Mouse (Mus musculus) megakaryocyte, embryonic 14.5 days (primary cell): ENCODE measurements around the gene Crlf1. TPM values are rescaled to one million over a fixed set of nuclear protein-coding genes. Genes with fewer than 3 reads are reported as not detected.

Source experiments
- H3K27me3 ChIP-seq: replicated peaks from 2 replicates; pipeline ENCODE3; 2012; ENCODE audit warnings: inconsistent platforms
- H3K36me3 ChIP-seq: replicated peaks from 2 replicates; pipeline ENCODE3; 2012; ENCODE audit warnings: low read length, inconsistent platforms, mixed read lengths
- H3K4me1 ChIP-seq: 2 replicates; pipeline ENCODE4 v1.6.1; 2012; ENCODE audit warnings: inconsistent platforms
- H3K4me3 ChIP-seq: replicated peaks from 2 replicates; pipeline ENCODE3; 2012; ENCODE audit warnings: moderate library complexity, mild to moderate bottlenecking, inconsistent platforms
- H3K9me3 ChIP-seq: 2 replicates; pipeline ENCODE4 v1.6.1; 2012; ENCODE audit warnings: inconsistent platforms
- FLI1 ChIP-seq: IDR thresholded peaks from 2 replicates; pipeline ENCODE4 v1.6.1; 2012; ENCODE audit warnings: low read length, inconsistent platforms, mixed read lengths
- GATA1 ChIP-seq: IDR thresholded peaks from 3 replicates; pipeline ENCODE4 v1.6.1; 2012; ENCODE audit warnings: mixed read lengths, low read length, inconsistent platforms, borderline replicate concordance
- polyA plus RNA-seq: library from polyadenylated mRNA; stranded (reverse); fragments of >175 nt; gene quantifications from 2 replicates; pipeline ENCODE4 v1.2.3, GENCODE M21; 2012; ENCODE audit warnings: low replicate concordance; ENCODE audit not compliant: insufficient read depth

The Crlf1 gene
- polyA plus RNA-seq, 1 experiment = not detected

GRCm38 (mm10) chr8:70486191-70486681 lies 6.7 kb upstream of the Crlf1 start:
- H3K4me3 ChIP-seq = no peak overlapping the region
- TF ChIP-seq FLI1 = no peak
- no peak for TF ChIP-seq GATA1
- H3K27me3 ChIP-seq = peaks cover 98% of the 10 kb centered on the region
- peaks cover 60% of the 10 kb centered on the region for H3K4me1 ChIP-seq
- H3K36me3 ChIP-seq = no peaks in the 10 kb centered on the region
- H3K9me3 ChIP-seq = no peaks in the 10 kb centered on the region

- H3K36me3 ChIP-seq = no peaks in the 10 kb centered on the region
- peaks cover 57% of the 10 kb centered on the region for H3K4me1 ChIP-seq
- H3K9me3 ChIP-seq = no peaks in the 10 kb centered on the region
- TF ChIP-seq FLI1 = no peak
- no peak for TF ChIP-seq GATA1
- peak within 1 kb of the TSS; percentile 81 for H3K4me3 ChIP-seq
- H3K27me3 ChIP-seq = peaks cover 98% of the 10 kb centered on the region
Measured at GRCm38 (mm10) chr8:70486941-70487520, 5.9 kb upstream of the Crlf1 start, which contains the start of gene Tmem59l. Gene Tmem59l, minus strand, starts transcription at chr8:70487358.

- Histone ChIP-seq H3K27me3 (peaks cover 98% of the 10 kb centered on the region), H3K4me1 (peaks cover 68% of the 10 kb centered on the region), H3K36me3 (no peaks in the 10 kb centered on the region), H3K4me3 (peak overlapping the region; percentile 81), H3K9me3 (no peaks in the 10 kb centered on the region)
- TF ChIP-seq GATA1 (no peak), FLI1 (no peak)
Measured at GRCm38 (mm10) chr8:70487993-70488796, 4.8 kb upstream of the Crlf1 start.

DNA sequence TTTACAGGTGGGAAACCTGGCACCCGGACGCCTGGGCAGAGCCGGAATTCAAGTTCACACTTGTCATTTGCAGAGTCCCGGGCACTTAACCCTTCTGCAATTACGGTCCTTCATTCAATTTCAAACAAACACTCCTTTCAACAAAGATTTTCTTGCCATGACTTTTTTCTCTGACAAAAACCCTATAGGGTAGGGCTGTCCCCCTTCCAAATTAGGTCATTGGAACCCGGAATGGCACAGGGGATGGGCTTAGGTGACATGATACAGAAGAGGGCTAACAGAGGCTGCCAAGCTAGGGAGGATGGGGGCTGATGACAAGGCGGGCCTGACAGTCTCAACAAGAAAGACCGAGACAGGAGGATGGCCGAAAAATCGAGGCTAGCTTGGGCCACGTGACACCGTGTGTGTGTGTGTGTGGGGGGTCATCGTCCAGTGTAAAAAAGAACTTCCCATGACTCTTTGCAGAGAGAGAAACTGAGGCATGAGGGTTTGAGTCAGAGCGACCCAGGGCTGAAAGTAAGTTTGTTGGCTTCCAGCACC lies 4.0 kb upstream of the Crlf1 start:
- Histone ChIP-seq H3K27me3 (peaks cover 98% of the 10 kb centered on the region), H3K4me1 (peaks cover 74% of the 10 kb centered on the region), H3K36me3 (no peaks in the 10 kb centered on the region), H3K4me3 (peak overlapping the region; percentile 90), H3K9me3 (no peaks in the 10 kb centered on the region)
- TF ChIP-seq GATA1 (no peak), FLI1 (no peak)

DNA sequence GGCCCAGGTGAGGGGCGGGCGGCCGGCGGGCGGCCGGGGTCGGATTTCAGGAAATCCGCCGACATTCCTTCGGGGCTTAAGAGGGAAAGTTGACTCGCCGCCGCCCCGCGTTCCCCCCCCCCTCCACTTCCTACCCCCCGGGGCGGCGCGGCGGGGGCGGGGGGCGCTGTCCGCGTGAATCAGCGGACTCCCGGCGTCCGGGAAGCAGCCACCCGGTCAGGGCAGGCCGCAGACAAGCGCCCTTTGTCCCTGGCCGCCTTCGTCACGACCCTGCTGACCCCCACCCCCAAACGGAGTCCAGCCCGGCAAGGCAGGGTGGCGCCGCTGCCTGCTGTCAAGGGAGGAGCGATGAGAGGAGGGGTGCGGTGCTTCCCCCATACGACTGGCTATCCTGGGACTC lies 3.4 kb upstream of the Crlf1 start:
- Histone ChIP-seq H3K9me3 (no peaks in the 10 kb centered on the region), H3K4me3 (peak overlapping the region; percentile 90), H3K4me1 (peaks cover 78% of the 10 kb centered on the region), H3K27me3 (peaks cover 98% of the 10 kb centered on the region), H3K36me3 (no peaks in the 10 kb centered on the region)
- TF ChIP-seq GATA1 = no peak
- TF ChIP-seq FLI1 = no peak

DNA sequence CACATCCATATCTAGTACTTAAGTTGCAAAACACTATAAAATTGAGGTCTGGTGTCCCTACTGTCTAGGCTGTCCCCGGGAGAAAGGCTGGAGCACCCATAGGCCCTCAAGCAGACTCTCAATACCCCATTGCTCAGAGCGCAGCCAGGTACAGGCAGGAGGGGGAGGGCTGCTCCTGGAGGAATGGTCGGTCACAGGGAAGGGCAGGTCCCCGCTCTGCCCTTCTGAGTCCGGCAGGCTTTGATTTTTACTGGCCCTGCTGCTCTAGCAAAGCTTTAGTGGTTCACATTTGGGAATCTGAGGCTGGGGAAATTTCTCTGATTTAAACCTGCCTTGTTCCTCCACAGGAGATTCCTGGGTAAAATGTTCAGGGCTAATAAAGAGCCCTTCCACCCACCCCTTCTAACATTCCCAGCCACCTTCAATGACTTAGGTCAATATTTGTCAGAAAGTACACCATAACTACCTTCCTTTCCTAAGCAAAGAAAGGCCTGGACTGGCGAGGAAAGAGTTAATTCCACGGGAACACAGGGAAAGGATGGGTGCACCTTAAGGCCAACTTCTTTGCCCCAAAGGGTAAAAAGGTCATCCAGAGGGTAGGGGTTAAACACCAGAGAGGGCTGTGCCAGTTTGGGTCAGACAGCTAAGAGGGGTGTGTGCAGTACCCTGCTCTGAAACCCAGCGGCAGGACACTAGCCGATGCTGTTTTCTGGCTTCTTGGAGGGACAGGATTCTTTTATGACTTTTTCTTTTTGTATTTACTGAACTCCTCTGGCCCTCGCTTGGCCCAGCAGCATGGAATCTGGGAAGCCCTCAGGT lies 2.7 kb upstream of the Crlf1 start:
- Histone ChIP-seq H3K4me1 (peaks cover 84% of the 10 kb centered on the region), H3K27me3 (peaks cover 98% of the 10 kb centered on the region), H3K9me3 (no peaks in the 10 kb centered on the region), H3K36me3 (no peaks in the 10 kb centered on the region), H3K4me3 (peak overlapping the region; percentile 90)
- no peak for TF ChIP-seq FLI1
- TF ChIP-seq GATA1 = no peak

- H3K27me3 ChIP-seq = peaks cover 98% of the 10 kb centered on the region
- H3K4me3 ChIP-seq = no peak overlapping the region
- peaks cover 89% of the 10 kb centered on the region for H3K4me1 ChIP-seq
- H3K36me3 ChIP-seq = no peaks in the 10 kb centered on the region
- no peak for TF ChIP-seq GATA1
- no peak for TF ChIP-seq FLI1
- H3K9me3 ChIP-seq = no peaks in the 10 kb centered on the region
Measured at GRCm38 (mm10) chr8:70490880-70491495, 2.0 kb upstream of the Crlf1 start.

GRCm38 (mm10) chr8:70493692-70494415 lies 896 bp downstream of the Crlf1 start:
- no peak overlapping the region for H3K4me3 ChIP-seq
- peaks cover 67% of the 10 kb centered on the region for H3K4me1 ChIP-seq
- H3K9me3 ChIP-seq = 0 out of 2 replicates have a peak, but pooled peaks cover 2% of the 10 kb centered on the region
- no peak for TF ChIP-seq FLI1
- TF ChIP-seq GATA1 = no peak
- peaks cover 99% of the 10 kb centered on the region for H3K27me3 ChIP-seq
- H3K36me3 ChIP-seq = no peaks in the 10 kb centered on the region
